Mouse (Mus musculus) kidney, embryonic 14.5 days (tissue): ENCODE data around the gene Gm9936. TPM values are rescaled to one million over a fixed set of nuclear protein-coding genes. Genes with fewer than 3 reads are reported as not detected.
"Not testable (repeated sequence)": the region's sequence is repeated elsewhere in the genome, so short reads cannot be mapped to it uniquely, and the experiment has no call there.

ENCODE experiments used
- ATAC-seq: fragments of 200-750 bp; cut with Nextera tagmentation; 2 replicates; pipeline ENCODE4 v1.8.0; 2017; ENCODE audit warnings: moderate number of reproducible peaks, mild to moderate bottlenecking, moderate TSS enrichment, moderate library complexity; ENCODE audit not compliant: low FRiP score, low TSS enrichment
- H3K27ac ChIP-seq: fragments of 300-500 bp; sonication (generic); 2 replicates; pipeline ENCODE4 v1.5.1; 2014; ENCODE audit warnings: low read depth, mild to moderate bottlenecking, low read length, moderate library complexity, mixed read lengths
- H3K27me3 ChIP-seq: fragments of 300-500 bp; sonication (generic); 2 replicates; pipeline ENCODE4 v1.6.1; 2014; ENCODE audit warnings: mild to moderate bottlenecking, low read length; ENCODE audit not compliant: control insufficient read depth, insufficient read depth
- H3K36me3 ChIP-seq: fragments of 300-500 bp; sonication (generic); 2 replicates; pipeline ENCODE4 v1.6.1; 2014; ENCODE audit warnings: low read length, mixed read lengths; ENCODE audit not compliant: control insufficient read depth, insufficient read depth
- H3K4me1 ChIP-seq: fragments of 300-500 bp; sonication (generic); 2 replicates; pipeline ENCODE4 v1.6.1; 2014; ENCODE audit warnings: low read length, mixed read lengths; ENCODE audit not compliant: control insufficient read depth, insufficient read depth
- H3K4me2 ChIP-seq: fragments of 300-500 bp; sonication (generic); replicated peaks from 2 replicates; pipeline ENCODE4 v1.6.1; 2014; ENCODE audit warnings: low read depth, mild to moderate bottlenecking, low read length
- H3K4me3 ChIP-seq: fragments of 300-500 bp; sonication (generic); 2 replicates; pipeline ENCODE4 v1.5.1; 2014; ENCODE audit warnings: mild to moderate bottlenecking, low read length
- H3K9ac ChIP-seq: fragments of 300-500 bp; sonication (generic); 2 replicates; pipeline ENCODE4 v1.6.1; 2014; ENCODE audit warnings: low read depth, mild to moderate bottlenecking, low read length, moderate library complexity
- H3K9me3 ChIP-seq: fragments of 300-500 bp; sonication (generic); 2 replicates; pipeline ENCODE4 v1.6.1; 2016; ENCODE audit warnings: low read length; ENCODE audit not compliant: control insufficient read depth
- WGBS: fragments of 180-500 bp; shearing (Covaris S2); extraction: QIAGEN DNeasy Blood & Tissue Kit; methylation state at CpG from one replicate; pipeline ENCODE4 v1.1.7; 2014; 5-methylcytosine and 5-hydroxymethylcytosine counted together
- polyA plus RNA-seq: library from polyadenylated mRNA; unstranded; fragments of >200 nt; fragmentation: Nextera tagmentation; extraction: Ambion mirVana; gene quantifications from 2 replicates; pipeline ENCODE4 v1.2.1, GENCODE M21; 2014

Gm9936 gene
- polyA plus RNA-seq, 1 experiment from 2014 or later = not detected

DNA sequence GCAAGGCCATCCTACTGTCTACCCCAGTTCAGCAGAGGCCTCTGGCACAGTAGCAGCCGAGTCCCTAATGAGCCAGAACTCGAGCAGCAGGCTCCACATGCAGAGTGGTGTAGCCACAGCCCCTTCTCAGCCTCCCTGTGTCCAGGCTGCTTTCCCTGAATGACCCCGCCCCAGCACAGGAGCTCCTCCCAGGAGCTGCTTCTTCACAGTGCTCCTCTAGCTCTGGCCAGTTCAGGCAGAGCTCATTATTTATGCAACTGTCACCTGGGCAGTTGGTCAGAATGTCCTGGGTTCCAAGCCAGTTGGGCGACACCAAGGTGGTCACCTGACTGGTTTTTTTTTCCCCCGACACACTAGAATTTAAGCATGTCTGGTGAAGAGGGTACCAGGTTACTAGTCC is 5.1 kb downstream of the Gm9936 start, which contains the start of gene 4930519G04Rik:
TSS of gene 4930519G04Rik (plus strand) at position 301 of the 400 bp plus-strand sequence.
- H3K27me3 ChIP-seq, H3K4me1 ChIP-seq, ATAC-seq, H3K36me3 ChIP-seq, H3K4me3 ChIP-seq, H3K9me3 ChIP-seq, H3K9ac ChIP-seq, H3K4me2 ChIP-seq, H3K27ac ChIP-seq: not testable (repeated sequence)
- 59% methylated on average over 3 of the region's 5 CpGs for WGBS

DNA sequence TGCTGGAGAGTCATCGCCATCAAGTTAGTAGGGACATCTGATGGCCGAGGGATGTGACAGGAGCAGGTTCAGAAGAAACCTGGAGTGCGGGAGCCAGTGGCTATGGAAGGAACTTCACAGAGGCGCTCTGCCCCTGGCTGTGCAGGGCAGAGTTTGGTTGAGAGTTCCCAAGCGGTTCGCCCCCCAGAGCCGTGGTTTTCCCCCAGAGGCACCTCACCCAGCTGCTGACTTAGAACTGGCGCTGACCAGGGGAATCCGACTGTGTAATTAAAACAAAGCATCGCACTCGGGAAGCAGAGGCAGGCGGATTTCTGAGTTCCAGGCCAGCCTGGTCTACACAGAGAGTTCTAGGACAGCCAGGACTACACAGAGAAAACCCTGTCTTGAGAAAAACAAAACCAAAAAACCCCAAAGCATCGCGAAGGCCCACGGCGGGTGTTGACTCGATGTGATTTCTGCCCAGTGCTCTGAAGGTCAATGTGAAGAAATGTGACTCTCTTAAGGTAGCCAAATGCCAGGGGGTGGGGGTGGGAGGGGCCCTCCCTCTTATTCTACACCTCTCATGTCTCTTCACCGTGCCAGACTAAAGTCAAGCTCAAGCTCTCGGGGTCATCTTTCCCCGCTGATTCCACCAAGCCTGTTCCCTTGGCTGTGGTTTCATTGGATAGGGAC is 6.8 kb downstream of the Gm9936 start:
- H3K9ac ChIP-seq = no peak overlapping the region
- no peak overlapping the region for H3K4me2 ChIP-seq
- no peaks in the 10 kb centered on the region for H3K4me1 ChIP-seq
- H3K36me3 ChIP-seq = no peaks in the 10 kb centered on the region
- H3K4me3 ChIP-seq = no peak overlapping the region
- 82% methylated on average over 20 of the region's 20 CpGs for WGBS
- no peaks in the 10 kb centered on the region for H3K27me3 ChIP-seq
- H3K27ac ChIP-seq = no peak overlapping the region
- no peaks in the 10 kb centered on the region for H3K9me3 ChIP-seq
- 0 out of 2 replicates have a peak, but pooled peaks have one; percentile 55 for ATAC-seq

DNA sequence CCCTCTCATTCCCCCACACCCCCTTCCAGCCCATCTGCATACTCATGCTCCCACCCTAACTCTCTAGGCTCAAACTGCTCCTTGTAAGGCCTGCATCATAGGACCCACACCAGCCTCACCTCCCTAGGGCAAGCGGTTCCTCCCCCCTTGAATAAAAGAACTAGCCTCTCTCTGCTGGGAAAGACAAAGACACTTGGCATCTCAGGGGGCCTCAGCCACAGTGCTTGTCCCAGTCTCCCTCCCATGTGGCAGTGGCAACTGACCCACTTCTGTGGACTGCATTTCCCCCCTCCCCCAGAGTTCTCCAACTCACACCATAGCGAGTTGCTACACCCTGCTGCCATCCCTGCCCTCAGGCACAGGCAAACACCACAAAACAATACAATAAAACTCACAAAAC is 14.1 kb downstream of the Gm9936 start:
- H3K9me3 ChIP-seq, H3K27me3 ChIP-seq, H3K4me3 ChIP-seq, H3K36me3 ChIP-seq, H3K4me2 ChIP-seq, H3K4me1 ChIP-seq, H3K27ac ChIP-seq, H3K9ac ChIP-seq: not testable (repeated sequence)
- WGBS = 68% methylated on average over 2 of the region's 2 CpGs
- 0 out of 2 replicates have a peak, but pooled peaks have one; percentile 25 for ATAC-seq

DNA sequence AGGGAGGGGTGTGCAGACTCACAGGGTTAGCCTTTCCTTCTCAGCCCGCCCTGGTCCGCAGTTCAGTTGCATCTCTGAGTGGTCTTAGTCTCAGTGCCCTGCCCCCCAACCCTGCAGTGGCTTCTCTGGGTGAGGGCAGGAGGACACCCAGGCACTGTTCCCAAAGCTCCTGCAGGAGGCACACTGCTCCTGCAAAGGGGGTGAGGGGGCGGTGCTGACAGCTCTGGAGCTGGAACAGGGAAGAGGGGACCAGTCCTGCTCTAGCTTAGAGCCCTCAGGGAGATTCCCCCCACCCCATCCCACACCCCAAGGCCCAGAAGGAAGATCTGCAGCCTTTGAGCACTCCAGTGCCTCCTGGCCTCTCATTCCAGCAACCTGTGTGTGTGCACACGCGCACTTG is 15.8 kb downstream of the Gm9936 start:
- no peaks in the 10 kb centered on the region for H3K27me3 ChIP-seq
- no peak overlapping the region for H3K4me3 ChIP-seq
- H3K36me3 ChIP-seq = no peaks in the 10 kb centered on the region
- H3K27ac ChIP-seq = no peak overlapping the region
- no peak overlapping the region for H3K4me2 ChIP-seq
- no peak overlapping the region for H3K9ac ChIP-seq
- H3K9me3 ChIP-seq = no peaks in the 10 kb centered on the region
- 0 out of 2 replicates have a peak, but pooled peaks cover 3% of the 10 kb centered on the region for H3K4me1 ChIP-seq
- 84% methylated on average over 5 of the region's 5 CpGs for WGBS
- peak; percentile 46; the same call in 1 of the 2 replicates for ATAC-seq

DNA sequence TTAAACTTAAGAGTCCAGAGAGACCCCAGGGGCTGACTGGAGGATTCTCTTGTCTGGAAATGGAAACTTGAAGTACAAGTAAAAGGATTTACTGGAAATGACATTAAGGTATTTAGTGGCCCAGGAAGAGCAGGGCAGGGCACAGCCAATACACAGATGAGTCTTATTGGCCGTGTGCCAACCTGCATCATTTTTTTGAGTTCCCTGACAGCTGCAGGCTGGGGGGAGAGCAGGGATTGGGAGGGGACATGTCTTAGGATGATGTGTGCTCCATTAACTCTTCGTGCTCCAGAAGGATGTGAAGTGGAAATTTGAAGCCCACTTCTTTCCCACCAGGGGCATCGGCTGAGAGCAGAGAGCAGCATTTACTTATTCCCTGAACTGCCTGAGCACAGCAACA is 16.3 kb downstream of the Gm9936 start:
- not testable (repeated sequence) for H3K4me3 ChIP-seq, H3K4me1 ChIP-seq, H3K9ac ChIP-seq, H3K36me3 ChIP-seq, H3K27ac ChIP-seq, ATAC-seq, H3K9me3 ChIP-seq, H3K27me3 ChIP-seq, H3K4me2 ChIP-seq
- WGBS = 34% methylated on average over 3 of the region's 3 CpGs

DNA sequence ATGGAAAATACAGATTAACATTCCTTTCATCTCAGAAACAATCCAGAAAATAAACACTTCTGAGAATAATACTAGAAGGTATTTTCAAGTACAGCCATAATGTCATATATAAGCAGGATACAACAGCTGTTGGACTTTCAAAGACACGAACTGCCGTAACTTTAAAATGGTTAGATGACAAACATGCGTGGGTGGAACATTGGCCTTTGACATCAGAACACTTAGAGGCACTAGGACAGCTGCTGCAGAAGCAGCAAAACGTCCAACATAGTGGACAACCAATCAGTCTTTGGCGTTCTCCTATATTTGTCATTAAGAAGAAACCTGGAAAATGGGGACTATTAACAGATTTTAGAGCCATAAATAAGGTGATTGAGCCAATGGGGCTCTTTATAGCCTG is 18.0 kb downstream of the Gm9936 start:
- H3K27ac ChIP-seq, H3K4me3 ChIP-seq, H3K4me2 ChIP-seq, H3K4me1 ChIP-seq, H3K36me3 ChIP-seq, H3K9ac ChIP-seq, H3K27me3 ChIP-seq, H3K9me3 ChIP-seq, ATAC-seq: not testable (repeated sequence)
- 40% methylated on average over 5 of the region's 5 CpGs for WGBS

DNA sequence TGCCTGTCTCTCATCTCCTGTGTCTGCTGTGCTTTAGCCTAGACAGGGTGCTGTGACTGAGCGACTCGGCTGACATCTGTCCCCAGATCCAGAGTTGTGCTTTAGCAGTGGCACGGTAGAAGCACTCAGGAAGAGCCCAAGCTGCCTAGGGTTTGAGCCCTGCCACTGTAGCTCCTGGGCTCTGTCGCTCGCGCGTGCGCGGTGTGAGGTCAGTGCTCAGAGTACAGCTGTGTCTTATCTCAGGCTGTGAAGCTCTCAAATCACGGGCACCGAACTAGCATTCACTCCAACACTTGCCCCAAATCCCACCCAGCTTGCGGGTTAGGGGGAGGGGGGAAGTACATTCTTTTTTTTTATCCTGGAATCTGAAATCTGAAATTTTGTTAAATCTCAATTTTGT is 21.6 kb downstream of the Gm9936 start:
- Histone ChIP-seq H3K4me1 (no peaks in the 10 kb centered on the region), H3K4me2 (no peak overlapping the region), H3K27ac (no peak overlapping the region), H3K9me3 (no peaks in the 10 kb centered on the region), H3K36me3 (no peaks in the 10 kb centered on the region), H3K27me3 (no peaks in the 10 kb centered on the region), H3K4me3 (no peak overlapping the region), H3K9ac (no peak overlapping the region)
- ATAC-seq = no peak
- WGBS = 63% methylated on average over 12 of the region's 12 CpGs

DNA sequence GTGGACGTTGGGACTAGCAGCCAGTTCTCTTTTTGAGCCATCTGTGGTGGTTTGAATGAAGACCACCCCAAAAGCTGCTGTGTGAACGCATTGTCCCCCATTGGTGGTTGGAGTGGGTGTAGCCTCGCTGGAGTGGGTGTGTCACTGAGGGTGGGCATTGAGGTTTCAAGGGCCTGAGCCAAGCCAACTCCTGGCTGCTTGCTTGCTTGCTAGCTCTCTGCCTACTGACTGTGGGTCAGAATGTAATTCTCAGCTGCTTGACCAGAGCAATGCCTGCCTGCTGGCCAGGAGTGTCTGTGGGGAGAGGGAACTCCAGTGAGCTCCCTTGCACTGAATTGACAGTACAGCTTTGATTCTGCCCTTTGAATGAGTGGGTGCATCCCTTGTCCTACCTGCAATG is 28.7 kb downstream of the Gm9936 start:
- Histone ChIP-seq H3K9ac (no peak overlapping the region), H3K9me3 (no peaks in the 10 kb centered on the region), H3K27me3 (no peaks in the 10 kb centered on the region), H3K4me2 (no peak overlapping the region), H3K4me1 (no peaks in the 10 kb centered on the region), H3K36me3 (no peaks in the 10 kb centered on the region), H3K27ac (no peak overlapping the region), H3K4me3 (no peak overlapping the region)
- ATAC-seq = no peak
- 72% methylated on average over 3 of the region's 3 CpGs for WGBS

DNA sequence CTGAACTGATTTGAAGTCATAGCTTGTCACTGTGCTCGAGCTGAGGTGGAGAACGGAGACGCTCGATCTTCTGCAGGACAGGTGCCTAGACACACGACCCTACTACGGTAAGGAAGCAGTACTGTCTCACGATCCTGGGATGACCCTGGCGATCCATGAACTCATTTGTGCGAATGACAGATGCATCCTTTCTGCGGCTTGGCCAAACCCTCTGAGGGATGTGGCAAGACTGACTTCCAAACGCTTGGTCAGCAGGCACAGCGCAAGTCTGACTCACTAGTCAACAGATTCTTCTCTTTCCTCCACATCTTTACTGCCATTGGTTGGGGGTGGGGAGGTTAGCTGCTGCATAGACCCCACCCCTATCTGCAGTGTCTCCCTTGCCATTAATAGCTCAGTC is 31.1 kb downstream of the Gm9936 start:
- H3K4me1 ChIP-seq = no peaks in the 10 kb centered on the region
- no peaks in the 10 kb centered on the region for H3K36me3 ChIP-seq
- H3K27ac ChIP-seq = no peak overlapping the region
- H3K4me3 ChIP-seq = no peak overlapping the region
- no peak overlapping the region for H3K9ac ChIP-seq
- H3K9me3 ChIP-seq = no peaks in the 10 kb centered on the region
- no peaks in the 10 kb centered on the region for H3K27me3 ChIP-seq
- 87% methylated on average over 12 of the region's 12 CpGs for WGBS
- H3K4me2 ChIP-seq = no peak overlapping the region
- no peak for ATAC-seq
